Mouse (Mus musculus): ENCODE measurements around the gene Maml3.

- no peak for TF ChIP-seq CTCF (IDR thresholded peaks at IDR 0.05; ENCODE audit: insufficient read depth, low read depth, low read length)
- no peak for TF ChIP-seq POLR2A (IDR thresholded peaks at IDR 0.05; ENCODE audit: insufficient read depth, low read depth, low read length)
These were observed 251.3 kb downstream of the Maml3 start for GRCm38 (mm10) chr3:51853610-51854009.

All from olfactory bulb, adult 2 months (tissue).